Mouse (Mus musculus): Measurements from ENCODE around the gene Supt5. TPM values are rescaled to one million over a fixed set of nuclear protein-coding genes. Genes with fewer than 3 reads are reported as not detected.

The Supt5 gene
- total RNA-seq, 2 experiments from 2014 or later = 60.0 to 60.1 TPM

GRCm38 (mm10) chr7:28268042-28268531 lies 70.5 kb downstream of the Supt5 start:
- intact Hi-C loops (cut with DNase I; ENCODE audit: low total_unique reads) = no loop called here

DNA sequence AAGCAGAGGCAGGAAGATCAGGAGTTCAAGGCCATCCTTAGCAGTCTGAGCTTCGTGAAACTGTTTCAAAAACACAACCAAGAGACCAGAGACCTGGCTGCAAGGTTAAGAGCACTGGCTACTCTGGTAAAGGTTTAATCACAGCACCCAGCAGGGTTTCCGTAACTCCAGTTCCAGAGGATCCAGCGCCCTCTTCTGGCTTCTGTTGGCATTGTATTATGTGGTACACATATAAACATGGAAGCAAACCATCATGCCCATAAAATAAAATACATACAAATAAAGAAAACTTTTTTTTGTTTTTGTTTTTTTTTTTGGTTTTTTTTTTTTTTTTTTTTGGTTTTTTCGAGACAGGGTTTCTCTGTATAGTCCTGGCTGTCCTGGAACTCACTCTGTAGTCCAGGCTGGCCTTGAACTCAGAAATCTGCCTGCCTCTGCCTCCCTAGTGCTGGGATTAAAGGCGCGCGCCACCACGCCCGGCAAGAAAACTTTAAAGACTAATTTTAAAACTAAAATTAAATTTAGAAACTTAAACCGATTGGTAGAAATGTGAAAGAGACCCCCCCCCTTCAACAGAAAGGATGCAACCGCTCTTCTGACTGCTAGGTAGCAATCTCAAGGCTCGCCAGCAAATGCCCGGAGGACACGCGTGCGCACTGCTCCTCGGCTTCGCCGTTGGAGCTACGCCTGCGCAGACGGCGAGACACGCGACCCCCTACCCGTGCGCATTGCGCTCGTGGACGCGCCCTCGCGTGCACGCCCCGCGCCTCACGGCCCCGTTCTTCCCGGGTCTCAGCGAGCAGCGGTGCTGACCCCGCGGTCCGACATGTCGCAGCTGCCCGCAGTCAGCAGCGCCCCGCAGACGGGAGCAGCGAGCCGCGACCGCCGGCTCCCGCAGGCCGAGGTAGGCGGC lies 71.2 kb downstream of the Supt5 start, which contains the start of gene Eid2:
Eid2 (plus strand) TSS at position 753 of the 913 bp plus-strand sequence.
- intact Hi-C loops (cut with DNase I; ENCODE audit: low total_unique reads) = no loop called here
- peak; percentile 80 for DNase-seq

More at GRCm38 (mm10) chr7:28268042-28268531, 70.5 kb downstream of the Supt5 start:
- DNase-seq = peak; percentile 63

DNA sequence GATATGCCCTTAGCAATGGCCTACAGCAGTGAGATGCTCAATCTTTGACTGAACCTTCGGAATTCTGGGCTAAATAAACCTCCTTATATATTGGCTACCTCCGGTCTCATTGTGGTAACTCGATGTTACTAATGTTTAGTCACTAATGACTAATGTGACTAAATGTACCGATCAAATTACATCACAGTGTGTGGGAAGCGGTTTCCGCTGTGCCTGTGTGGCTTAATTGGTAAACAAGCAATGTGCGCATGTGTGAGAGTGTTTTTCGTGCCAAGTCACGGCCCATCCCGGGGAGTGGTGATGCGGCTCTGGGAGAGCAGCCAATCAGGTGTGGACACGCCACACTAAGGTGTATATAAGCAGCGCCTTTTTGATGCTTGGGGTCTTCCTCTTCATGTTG lies 73.2 kb downstream of the Supt5 start:
- intact Hi-C loops (cut with DNase I; ENCODE audit: low total_unique reads) = no loop called here

More for the DNA sequence above, 73.2 kb downstream of the Supt5 start:
- DNase-seq = no peak

Other genes with a start within 250 kb of the Supt5 start
- not detected for gene 9530053A07Rik, start 209.3 kb downstream of the Supt5 start, total RNA-seq (2021)
- gene Fbl, start 169.0 kb downstream of the Supt5 start, total RNA-seq (2021) = 10 to 100 TPM; 23.7 to 31.0 TPM
- gene Dyrk1b, start 159.3 kb downstream of the Supt5 start, total RNA-seq (2021) = 100 to 1,000 TPM; 129 to 156 TPM
- 1 to 10 TPM; 6.9 to 8.9 TPM for gene Eid2, start 70.9 kb downstream of the Supt5 start, total RNA-seq (2021)
- gene Eid2b, start 61.0 kb downstream of the Supt5 start, total RNA-seq (2021) = 1 to 10 TPM; 5.6 to 5.9 TPM
- not detected for gene Selenov, start 47.6 kb downstream of the Supt5 start, total RNA-seq (2021)
- gene Dll3, start 36.5 kb downstream of the Supt5 start, total RNA-seq (2021) = not detected
- 10 to 100 TPM; 38.2 to 39.4 TPM for gene Timm50, start 26.7 kb downstream of the Supt5 start, total RNA-seq (2021)
- gene Rps16, start 11.9 kb upstream of the Supt5 start, total RNA-seq (2021) = 100 to 1,000 TPM; 522 to 620 TPM
- 10 to 100 TPM; 15.0 to 15.7 TPM for gene Plekhg2, start 33.9 kb upstream of the Supt5 start, total RNA-seq (2021)
- 10 to 100 TPM in 1 of 2 experiments, 1 to 10 TPM in 1; 5.9 to 11.6 TPM for gene Zfp36, start 41.5 kb upstream of the Supt5 start, total RNA-seq (2021)
- 10 to 100 TPM; 20.7 to 20.9 TPM for gene Med29, start 54.0 kb upstream of the Supt5 start, total RNA-seq (2021)
- 10 to 100 TPM; 32.9 to 34.8 TPM for gene Paf1, start 54.2 kb upstream of the Supt5 start, total RNA-seq (2021)
- 1 to 10 TPM; 5.3 to 5.9 TPM for gene Gmfg, start 98.7 kb upstream of the Supt5 start, total RNA-seq (2021)
- 1 to 10 TPM; 1.2 to 1.4 TPM for gene Lrfn1, start 113.2 kb upstream of the Supt5 start, total RNA-seq (2021)
- not detected for gene Ifnl2, start 171.7 kb upstream of the Supt5 start, total RNA-seq (2021)
- not detected for gene Ifnl3, start 184.1 kb upstream of the Supt5 start, total RNA-seq (2021)
- not detected for gene Sycn, start 202.1 kb upstream of the Supt5 start, total RNA-seq (2021)
- gene Nccrp1, start 208.5 kb upstream of the Supt5 start, total RNA-seq (2021) = not detected